Mouse (Mus musculus): ENCODE results near the gene Sgpp1.

The Sgpp1 gene

DNA sequence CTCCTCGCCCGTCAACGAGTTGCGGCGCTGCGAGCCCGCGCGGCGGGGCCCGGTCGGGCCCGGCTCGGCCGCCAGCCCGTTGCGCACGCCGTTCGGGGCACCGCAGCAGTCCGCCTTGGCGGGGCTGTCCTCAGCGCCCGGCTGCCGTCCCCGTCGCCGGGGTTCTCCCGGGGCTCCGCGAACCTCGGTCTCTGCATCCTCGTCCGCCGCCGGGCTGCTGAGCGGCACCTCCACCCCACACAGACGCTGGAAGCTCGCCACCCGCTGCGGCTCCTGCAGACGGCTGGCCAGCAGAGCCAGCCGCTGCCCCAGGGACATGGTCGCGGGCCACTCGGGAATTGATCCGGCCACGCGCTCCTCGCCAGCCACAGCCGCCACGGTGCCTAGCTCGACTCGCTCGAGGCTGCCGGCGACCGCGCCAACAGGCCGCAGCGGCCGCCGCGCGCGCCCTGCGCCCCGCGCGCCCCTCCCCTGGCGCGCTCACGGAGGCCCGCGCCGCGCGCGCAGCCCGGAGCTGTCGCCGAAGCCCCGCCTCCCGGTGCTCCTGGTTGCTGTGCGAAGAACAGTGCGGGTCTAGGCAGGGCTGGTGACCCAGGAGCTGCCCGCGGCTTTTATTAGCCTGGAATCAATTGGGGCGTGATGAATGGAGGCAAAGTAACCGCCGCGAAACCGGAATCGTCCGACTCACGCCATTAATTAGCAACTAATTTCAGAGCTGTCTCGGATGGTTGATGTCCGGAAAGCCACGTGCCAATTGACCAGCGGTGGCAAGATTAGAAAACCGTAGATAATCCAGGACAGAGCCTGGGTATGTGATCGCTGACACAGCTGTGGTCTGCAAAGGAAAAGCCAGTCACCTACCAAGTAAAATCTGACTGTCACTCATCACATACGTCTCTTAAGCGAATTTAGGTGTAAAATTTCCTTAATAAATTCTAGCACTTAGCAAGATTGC lies at the start of gene Sgpp1:
TSS of gene Sgpp1 (minus strand) at position 484 of the 955 bp plus-strand sequence.
- peak; percentile 64 for DNase-seq (ENCODE audit: low read depth, low spot score)

DNA sequence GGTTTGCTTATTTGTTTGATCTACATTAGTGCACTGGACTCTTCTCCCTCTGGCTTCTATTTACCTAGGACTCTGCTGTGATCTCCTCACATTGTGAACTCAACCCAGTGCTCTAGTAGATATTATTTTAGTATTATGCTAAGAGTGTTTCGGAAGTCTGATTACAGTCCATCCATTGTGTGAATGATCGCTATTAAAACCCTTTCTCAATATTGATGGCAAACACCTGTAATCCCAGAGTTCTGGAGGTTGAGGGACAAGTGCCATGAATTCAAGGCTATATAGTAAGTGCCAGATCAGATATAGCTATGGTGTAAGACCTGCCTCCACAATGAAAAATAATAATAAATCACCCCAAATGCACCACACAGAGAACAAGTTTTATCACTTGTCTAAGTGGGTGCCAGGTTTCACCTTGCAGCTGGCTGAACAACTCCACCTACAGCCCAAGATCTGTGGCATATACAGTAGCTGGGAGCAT lies 48.8 kb upstream of the Sgpp1 start:
- DNase-seq (ENCODE audit: low read depth, low spot score) = no peak

- no peak for DNase-seq (ENCODE audit: low read depth, low spot score)
Measured at GRCm38 (mm10) chr12:75781995-75782394, 46.5 kb upstream of the Sgpp1 start.

DNA sequence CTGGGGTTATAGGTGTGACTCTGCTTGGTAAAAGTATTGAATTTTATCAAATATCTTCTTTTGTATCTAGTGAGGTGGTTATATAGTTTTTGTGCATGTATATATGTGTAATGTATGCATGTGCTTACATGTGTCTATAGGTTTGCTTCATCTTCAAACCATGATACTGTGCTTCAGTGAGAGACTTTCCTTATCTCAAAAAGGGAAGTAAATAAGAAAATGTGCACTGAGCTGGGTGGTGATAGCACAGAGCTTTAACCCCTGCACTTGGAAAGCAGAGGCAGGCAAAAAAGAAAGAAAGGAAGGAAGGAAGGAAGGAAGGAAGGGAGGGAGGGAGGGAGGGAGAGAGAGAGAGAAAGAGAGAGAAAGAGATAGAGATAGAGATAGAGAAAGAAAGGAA lies 45.9 kb upstream of the Sgpp1 start:
- DNase-seq (ENCODE audit: low read depth, low spot score) = no peak

- DNase-seq (ENCODE audit: low read depth, low spot score) = peak; percentile 23
Measured at GRCm38 (mm10) chr12:75772424-75773034, 37.0 kb upstream of the Sgpp1 start.

DNA sequence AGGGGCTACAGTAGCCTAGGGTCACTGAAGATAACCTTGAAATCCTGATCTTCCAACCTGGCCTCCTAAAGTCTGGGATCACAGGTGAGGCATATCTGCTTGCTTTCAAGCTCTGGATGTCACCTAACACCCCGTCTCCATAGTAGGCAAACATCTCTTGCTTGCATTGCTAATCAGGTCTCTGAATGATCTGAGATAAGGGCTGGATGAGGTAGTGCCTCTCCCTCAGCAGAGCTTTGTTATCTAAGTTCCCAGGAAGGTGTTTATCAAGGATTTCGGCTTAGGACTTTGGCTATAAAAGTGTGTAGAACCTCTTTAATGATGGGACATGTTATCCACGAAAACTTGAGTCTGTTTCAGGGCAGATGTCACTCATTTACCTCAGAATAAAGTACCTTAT lies 35.9 kb upstream of the Sgpp1 start:
- no peak for DNase-seq (ENCODE audit: low read depth, low spot score)

DNA sequence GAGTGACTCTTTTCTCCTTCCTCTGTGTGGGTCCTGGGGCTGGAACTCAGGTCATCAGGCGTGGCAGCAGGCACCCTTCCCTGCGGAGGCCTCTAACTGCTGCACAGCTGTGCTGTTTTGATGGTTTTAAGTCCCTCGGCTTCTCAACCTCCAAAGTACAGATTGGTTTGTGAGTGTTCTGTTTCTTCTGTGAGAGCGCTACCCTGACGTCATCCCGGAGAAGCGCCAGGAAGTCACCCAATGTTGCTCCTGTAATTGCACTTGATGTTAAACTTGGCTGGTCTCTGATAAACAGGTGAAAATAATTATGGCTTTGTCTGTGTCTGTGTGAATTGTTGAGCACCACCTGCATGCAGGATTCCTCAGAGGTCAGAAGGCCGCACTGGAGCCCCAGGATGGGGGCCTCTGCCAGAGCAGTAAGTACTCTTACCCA lies 31.4 kb upstream of the Sgpp1 start:
- no peak for DNase-seq (ENCODE audit: low read depth, low spot score)

DNA sequence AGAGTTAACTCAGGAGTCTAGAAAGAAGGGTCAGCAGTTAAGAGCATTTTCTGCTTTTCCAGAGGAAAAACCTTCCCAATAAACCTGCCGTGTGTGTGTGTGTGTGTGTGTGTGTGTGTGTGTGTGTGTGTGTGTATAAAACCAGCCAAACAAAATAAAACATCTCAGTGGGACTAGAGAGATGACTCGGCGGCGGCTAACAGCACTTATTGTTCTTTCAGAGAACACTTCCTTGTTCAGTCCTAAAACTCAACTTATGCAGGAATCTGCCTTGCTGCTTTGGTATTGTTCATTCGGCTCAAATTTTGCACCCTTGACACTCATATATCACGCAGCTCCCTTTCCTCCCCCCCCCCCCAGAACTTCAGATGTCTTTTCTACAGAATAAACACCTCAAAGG lies 30.9 kb upstream of the Sgpp1 start:
- no peak for DNase-seq (ENCODE audit: low read depth, low spot score)

DNA sequence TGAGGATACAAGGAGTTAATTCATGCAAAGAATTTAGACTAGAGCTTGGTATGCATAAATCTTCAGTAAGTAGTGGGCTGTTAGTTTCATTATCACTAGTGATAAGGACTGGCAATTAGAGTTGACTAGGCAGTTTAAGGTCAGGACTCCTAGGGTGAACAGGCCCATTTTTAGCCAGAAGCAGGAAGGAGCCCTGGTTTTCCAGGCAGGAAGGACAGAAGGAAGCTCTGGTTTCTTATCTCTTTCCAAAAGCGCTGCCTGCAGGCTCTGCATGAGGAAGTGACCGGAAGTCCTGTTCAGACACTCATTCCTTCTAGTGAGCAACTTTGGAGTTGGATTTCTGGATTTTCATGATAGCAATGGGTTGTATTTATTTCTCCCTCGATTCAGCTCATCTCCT lies 30.2 kb upstream of the Sgpp1 start:
- DNase-seq (ENCODE audit: low read depth, low spot score) = no peak

GRCm38 (mm10) chr12:75756387-75756786 lies 20.9 kb upstream of the Sgpp1 start:
- DNase-seq (ENCODE audit: low read depth, low spot score) = no peak

GRCm38 (mm10) chr12:75753730-75754129 lies 18.2 kb upstream of the Sgpp1 start:
- no peak for DNase-seq (ENCODE audit: low read depth, low spot score)

DNA sequence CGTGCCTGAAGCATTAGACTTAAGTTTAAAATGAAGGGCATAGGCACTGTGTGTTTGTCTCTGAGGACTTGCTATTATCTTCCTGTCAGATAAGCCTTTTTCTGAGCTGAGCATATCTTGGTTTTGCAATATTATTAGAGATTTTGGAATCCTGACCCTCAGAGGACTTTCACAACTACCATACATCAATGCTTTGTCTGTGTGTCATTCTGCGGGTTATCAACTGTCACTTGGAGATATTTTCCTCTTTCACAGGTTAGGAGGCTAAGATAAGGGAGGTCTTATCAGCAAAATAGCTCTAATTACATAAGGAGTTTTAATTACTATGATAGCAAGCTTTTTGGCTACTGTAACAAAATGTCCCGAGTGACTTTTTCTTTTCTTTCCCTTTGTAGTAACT lies 16.5 kb upstream of the Sgpp1 start:
- DNase-seq (ENCODE audit: low read depth, low spot score) = no peak

GRCm38 (mm10) chr12:75748574-75748973 lies 13.0 kb upstream of the Sgpp1 start:
- no peak for DNase-seq (ENCODE audit: low read depth, low spot score)

- DNase-seq (ENCODE audit: low read depth, low spot score) = no peak
Measured at GRCm38 (mm10) chr12:75745697-75746290, 10.3 kb upstream of the Sgpp1 start.

DNA sequence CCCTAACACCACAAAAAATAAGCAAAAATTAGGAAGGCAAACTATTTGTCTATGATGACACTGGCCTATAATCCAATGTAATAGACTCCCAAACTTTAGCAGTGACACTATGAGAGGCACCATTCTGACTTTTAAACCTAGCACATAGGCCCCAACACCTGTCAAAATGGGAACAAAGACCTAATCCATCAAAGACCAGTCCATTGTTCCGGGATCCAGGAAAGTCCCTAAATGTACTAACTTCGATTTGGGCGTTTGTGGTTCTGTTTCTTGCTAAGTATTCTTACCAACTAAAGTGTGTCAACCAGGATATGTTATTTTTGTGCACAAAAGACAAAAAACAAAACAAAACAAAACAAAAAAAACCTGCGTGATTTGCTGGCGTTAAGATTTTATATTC lies 6.6 kb upstream of the Sgpp1 start:
- no peak for DNase-seq (ENCODE audit: low read depth, low spot score)

DNA sequence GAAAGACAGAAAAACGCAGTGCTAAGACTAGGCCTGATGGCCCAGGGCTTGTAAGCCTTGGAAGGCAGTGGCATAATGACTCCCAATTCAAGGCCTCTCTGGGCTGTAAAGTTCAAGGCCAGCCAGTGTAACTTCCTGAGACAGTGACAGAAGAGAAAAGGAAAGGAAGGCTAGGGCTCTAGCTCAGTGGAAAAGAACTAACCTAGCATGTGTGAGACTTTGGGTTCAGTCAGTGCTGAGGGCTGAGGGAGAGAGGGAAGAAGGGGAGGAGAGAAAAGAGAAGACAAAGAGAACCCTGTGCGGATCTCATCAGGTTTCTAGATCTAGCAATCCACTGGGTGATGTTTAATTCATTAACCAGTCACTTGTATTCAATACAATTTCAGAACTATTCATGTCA lies 5.7 kb upstream of the Sgpp1 start:
- no peak for DNase-seq (ENCODE audit: low read depth, low spot score)

- DNase-seq (ENCODE audit: low read depth, low spot score) = no peak
Measured at GRCm38 (mm10) chr12:75740451-75740850, 4.9 kb upstream of the Sgpp1 start.

GRCm38 (mm10) chr12:75739611-75740010 lies 4.1 kb upstream of the Sgpp1 start:
- DNase-seq (ENCODE audit: low read depth, low spot score) = no peak

DNA sequence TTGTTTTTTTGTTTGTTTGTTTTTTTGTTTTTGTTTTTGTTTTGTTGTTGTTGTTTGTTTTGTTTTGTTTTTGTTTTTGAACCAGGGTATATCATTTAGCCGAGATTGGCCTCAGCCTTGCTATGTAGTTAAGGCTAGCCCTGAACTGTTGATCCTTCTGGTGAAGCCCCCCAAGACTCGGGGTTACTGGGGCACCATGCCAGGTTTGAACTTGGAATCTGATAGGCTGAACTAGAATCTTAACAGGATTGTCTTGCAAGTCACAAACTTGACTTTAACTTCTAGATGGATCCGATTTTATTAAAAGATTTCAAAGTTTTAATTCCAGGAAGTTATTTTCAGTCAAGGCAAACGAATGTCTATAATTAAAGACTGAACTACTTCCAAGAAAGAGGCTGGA lies 767 bp upstream of the Sgpp1 start:
- no peak for DNase-seq (ENCODE audit: low read depth, low spot score)

DNA sequence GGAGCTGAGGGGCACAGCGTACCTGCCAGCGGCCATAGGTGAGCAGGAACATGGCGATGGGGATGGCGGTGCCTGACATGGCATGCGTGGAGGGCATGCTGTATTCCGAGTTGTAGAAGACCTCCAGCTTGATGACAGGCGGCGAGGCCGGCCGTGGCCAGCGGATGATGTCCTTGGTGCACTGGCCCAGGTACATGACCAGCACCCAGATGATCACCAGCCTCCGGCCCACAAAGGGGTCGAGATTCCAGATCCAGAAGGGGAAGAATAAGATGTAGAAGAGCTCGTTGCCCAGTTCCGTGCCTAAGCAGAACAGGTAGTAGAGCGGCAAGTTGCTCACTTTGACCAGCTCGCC lies 661 bp downstream of the Sgpp1 start:
- DNase-seq (ENCODE audit: low read depth, low spot score) = no peak

DNA sequence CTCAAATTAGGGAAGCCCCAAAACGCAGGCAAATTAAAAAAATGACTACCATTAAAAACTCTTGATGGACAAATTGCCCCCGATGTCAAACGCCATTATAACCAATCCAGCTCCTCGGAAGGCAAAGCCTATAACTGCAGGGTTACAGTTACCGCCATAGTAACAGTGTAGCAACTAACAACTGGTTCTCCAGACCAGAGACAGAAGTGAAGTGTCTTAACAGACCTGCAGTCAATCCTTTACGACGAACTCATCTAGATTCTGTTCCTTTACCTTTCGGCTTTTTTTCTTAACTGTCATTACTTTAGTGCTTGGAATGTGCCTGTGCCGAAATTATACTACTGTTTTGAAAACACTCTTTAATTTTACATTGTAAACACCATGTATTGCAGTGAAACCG lies 1.4 kb downstream of the Sgpp1 start:
- no peak for DNase-seq (ENCODE audit: low read depth, low spot score)

DNA sequence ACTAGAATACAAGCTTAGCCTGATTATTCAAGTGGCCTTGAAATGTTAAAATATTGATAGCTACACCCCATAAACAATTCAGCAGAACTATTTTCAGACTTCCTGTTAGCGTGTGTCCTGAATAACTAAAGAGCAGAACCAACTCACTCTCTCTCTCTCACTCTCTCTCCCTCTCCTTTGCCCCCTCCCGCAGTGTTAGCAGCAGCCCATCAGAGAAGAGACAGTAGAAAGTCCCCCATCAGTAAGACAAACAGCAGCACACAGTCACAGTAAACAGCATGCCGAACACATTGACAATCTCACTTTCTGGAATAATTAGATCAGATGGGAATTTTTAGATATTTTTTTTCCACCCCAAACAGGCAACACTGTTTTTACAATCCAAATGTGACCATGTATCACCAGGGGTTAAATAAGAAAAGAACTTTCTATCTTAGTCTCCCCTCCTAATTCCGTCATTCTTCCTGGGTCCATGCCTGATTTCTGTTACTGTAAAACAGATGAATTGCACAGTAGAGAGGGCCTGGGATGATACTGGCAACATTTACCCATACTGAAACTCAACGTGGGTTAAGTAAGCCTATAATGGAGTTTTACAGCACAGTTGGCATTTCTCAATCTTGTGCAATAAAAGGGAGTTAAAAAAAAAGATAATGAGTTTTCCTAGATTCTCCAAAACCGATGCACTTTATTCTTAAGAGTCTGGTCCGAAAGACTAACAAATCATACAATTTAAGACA lies 2.0 kb downstream of the Sgpp1 start:
- no peak for DNase-seq (ENCODE audit: low read depth, low spot score)
